Mouse (Mus musculus) large intestine, adult 2 months (tissue): ENCODE data around the gene Ccl26. TPM values are rescaled to one million over a fixed set of nuclear protein-coding genes. Genes with fewer than 3 reads are reported as not detected.
A peak's percentile ranks its signal among the peaks of the same experiment; 100 is the strongest.
"Not testable (repeated sequence)": the region's sequence is repeated elsewhere in the genome, so short reads cannot be mapped to it uniquely, and the experiment has no call there.

Experiments used
- DNase-seq: peaks from one replicate; pipeline ENCODE4 v3.0.0-alpha.2; 2012; ENCODE audit warnings: low read depth, low spot score
- WGBS: fragments of 180-500 bp; shearing (Covaris S2); methylation state at CpG from one replicate; pipeline ENCODE4 v1.1.7; 2018; 5-methylcytosine and 5-hydroxymethylcytosine counted together
- polyA plus RNA-seq: library from polyadenylated mRNA; depleted of rRNA; stranded (reverse); fragments of >200 nt; gene quantifications from 2 replicates; pipeline ENCODE4 v1.2.3, GENCODE M21; 2012; rRNA removed

Ccl26 gene
- not detected in 2 replicates for polyA plus RNA-seq

DNA sequence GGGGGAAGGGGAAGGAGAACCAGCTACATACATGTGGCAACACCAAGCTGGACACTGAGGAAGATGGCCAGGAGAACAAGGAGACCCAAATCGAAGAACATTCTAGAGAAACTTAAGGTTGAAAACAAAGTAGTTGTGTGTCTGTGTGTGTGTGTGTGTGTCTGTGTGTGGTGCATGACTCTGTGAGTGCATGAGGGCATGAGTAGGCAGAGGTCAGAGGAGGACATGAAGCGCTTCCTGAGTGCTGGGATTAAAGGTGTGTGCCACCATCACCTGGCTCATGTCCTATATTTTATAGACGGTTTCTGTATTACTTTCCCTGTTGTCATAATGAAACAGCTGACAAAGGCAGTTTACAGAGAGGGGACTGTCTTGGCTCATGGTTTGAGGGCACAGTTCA lies at the start of gene Ccl26:
Ccl26 (minus strand) TSS at position 101 of the 400 bp plus-strand sequence.
- DNase-seq, result peak; percentile 38
- WGBS, result 43% methylated on average over 3 of the region's 3 CpGs

- no peak for DNase-seq
- WGBS, result 22% methylated on average over 4 of the region's 4 CpGs
These were observed 46.4 kb upstream of the Ccl26 start for GRCm38 (mm10) chr5:135609794-135610193.

DNA sequence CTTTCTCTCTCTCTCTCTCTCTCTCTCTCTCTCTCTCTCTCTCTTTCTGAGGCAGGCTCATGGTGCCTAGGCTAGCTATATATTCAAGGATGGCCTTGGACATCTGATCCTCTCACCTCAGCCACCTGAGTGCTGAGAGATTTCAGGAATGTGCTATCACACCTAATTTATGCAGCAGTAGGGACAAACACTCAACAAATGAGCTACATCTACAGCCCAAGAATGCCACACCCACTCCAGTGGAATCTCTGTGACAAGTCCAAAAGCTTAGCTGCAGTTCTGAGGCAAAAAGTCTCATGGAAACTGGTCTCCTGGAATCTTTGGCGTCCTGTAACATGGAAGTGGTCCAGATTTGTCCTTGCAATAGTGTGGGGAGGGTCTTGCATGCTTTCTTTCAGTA lies 44.2 kb upstream of the Ccl26 start:
- DNase-seq, result no peak
- WGBS, result 58% methylated on average over 1 of the region's 1 CpGs

DNA sequence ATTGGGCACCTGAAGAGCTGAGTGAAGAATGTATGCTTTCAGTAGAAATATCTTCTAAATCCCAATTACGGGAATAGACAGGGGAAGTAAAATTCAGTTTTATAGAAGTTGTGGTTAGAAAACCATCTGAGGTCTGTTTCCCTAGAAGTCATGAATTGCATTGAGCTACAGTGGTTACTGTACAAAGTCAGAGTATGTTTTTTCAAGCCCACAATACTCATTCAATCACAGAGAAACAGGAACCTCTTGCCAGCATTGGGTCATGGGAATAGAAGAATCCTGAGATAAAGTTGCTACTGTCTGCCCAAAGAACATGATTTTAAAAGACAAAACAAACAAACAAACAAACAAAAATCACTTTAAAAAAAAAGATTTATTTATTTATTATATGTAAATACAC lies 43.3 kb upstream of the Ccl26 start:
- no CpG with 5 or more reads among the region's 1 CpGs for WGBS
- DNase-seq, result not testable (repeated sequence)

GRCm38 (mm10) chr5:135604643-135605042 lies 41.3 kb upstream of the Ccl26 start:
- no CpG with 5 or more reads among the region's 1 CpGs for WGBS

DNA sequence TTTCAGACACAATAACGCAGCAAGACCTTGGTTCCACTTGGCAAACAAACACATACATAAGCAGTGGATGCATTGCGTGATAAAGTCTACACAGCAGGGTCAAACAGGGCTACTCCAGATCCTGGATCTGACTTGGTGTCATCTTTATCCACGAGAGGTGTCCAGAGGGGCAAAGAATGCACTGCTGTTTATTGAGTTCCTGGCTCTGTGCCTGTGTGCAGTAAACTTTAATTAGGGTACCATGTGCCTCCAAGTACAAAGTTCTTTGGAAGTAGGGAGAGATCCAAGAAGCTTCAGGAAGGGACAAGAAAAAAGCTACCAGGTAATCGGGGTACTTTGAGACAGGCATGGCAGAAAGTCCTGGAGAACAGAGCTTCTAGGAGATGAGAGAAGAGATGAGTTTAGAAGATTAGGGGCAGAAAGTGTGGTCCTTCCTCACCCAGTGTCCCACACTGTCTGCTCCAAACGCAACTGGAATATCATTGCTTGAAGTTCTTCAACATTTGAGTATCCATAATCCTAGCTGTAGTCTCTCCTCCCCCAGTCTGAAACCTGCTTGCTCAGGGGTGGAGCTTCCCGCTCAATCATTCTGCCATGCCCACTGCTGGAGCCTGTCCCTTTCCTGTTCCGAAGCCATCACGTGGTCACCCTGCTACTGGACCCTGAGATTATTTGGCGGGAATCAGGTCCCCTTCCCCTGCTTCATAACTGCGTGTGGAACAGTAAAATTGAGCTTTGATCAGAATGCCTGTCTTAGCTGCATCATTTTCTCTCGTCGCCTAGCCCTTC lies 26.8 kb upstream of the Ccl26 start:
- 35% methylated on average over 12 of the region's 12 CpGs for WGBS
- DNase-seq, result peak; percentile 88

More at GRCm38 (mm10) chr5:135604643-135605042, 41.3 kb upstream of the Ccl26 start:
- DNase-seq, result not testable (repeated sequence)

- no peak for DNase-seq
- 44% methylated on average over 4 of the region's 4 CpGs for WGBS
These were observed 24.4 kb upstream of the Ccl26 start for GRCm38 (mm10) chr5:135587764-135588163.

- no peak for DNase-seq
- 86% methylated on average over 8 of the region's 8 CpGs for WGBS
These were observed 22.3 kb upstream of the Ccl26 start for GRCm38 (mm10) chr5:135585691-135586090.

DNA sequence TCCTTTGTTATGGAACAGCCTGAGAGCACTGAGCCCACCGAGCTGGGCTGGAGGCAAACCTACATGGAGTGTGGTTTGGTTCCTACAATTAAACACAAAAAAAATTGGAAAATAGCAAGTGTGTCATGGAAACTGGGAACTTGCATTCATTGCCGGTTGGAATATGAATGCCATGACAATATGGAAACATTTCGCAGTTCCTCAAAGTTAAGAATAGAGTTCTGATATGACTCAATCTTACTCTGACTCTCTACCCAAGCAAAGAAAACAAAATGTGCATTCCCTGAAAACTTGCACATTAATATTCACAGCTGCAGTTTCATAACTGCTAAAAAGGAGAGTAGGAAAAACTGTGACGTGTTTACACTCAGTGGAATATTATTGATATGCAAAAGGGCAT lies 19.0 kb upstream of the Ccl26 start:
- 75% methylated on average over 4 of the region's 4 CpGs for WGBS

GRCm38 (mm10) chr5:135579331-135579751 lies 16.0 kb upstream of the Ccl26 start:
- no peak for DNase-seq
- 88% methylated on average over 10 of the region's 10 CpGs for WGBS

More for the DNA sequence above, 19.0 kb upstream of the Ccl26 start:
- no peak for DNase-seq

GRCm38 (mm10) chr5:135576055-135576454 lies 12.7 kb upstream of the Ccl26 start:
- DNase-seq, result no peak
- WGBS, result 68% methylated on average over 4 of the region's 4 CpGs

DNA sequence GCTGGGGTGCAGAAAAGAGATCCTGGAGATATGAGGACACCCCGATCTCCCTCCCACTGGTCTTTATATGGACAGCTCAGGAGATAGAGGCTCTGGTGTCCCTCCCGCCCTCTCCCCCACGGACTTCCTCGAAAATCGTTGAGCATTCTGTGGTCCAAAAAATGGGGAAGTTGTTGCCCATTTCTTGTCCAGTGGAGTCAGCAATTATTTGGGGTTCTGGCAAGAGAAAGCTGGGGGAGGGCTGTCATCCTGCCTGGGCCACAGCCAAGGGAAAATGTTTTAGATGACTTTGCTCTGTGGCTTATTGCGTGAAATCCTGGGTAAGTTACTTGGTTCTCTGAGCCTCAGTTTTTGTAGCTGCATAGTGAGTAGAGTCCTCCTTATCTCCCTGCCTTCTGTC lies 9.6 kb upstream of the Ccl26 start, which contains the start of gene Ccl24:
Ccl24 (minus strand) TSS at position 44 of the 400 bp plus-strand sequence.
- DNase-seq, result no peak
- 66% methylated on average over 6 of the region's 6 CpGs for WGBS

- no peak for DNase-seq
- 61% methylated on average over 6 of the region's 6 CpGs for WGBS
These were observed 5.3 kb upstream of the Ccl26 start for GRCm38 (mm10) chr5:135568698-135569097.

GRCm38 (mm10) chr5:135567556-135568265 lies 4.3 kb upstream of the Ccl26 start:
- no peak for DNase-seq
- 75% methylated on average over 6 of the region's 6 CpGs for WGBS

DNA sequence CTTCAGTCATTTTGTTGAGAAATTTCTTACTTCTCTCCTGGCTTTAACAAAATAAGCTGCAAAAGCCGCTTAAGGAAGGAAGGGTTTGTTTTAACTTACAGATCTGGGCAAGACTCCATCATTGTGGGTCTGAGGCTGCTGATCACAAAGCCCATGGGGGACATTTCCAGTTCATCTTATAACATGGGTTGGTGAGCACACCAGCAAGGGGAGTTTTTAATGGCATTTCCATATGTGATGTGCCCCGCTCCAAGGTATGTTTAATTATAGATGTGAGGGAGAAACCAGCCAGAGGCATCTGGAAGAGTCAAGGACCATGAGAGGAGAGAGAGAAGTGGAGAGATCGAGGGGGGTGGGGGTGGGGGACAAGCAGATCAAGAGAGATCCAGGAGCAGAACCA lies 5.7 kb downstream of the Ccl26 start:
- WGBS, result 70% methylated on average over 3 of the region's 3 CpGs
- DNase-seq, result no peak

DNA sequence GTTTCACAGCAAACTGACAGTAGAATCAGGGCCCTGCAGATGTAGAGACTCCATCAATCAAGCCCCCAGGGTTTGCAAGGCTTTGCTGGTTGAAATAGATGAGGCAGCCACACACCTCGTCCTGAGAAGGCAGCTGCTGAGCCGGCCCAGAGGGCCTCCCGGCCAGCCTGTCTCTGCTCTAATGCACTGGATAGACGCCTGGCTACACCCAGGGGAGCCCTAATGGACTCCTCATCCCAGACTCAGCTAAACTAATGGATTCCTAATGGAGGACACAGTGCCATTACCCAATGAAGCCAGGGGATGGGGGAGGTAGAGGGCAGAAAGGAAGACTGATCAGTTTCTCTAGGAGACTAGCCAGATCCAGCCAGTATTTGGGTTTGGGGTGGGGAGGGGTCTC lies 6.3 kb downstream of the Ccl26 start:
- WGBS, result 40% methylated on average over 4 of the region's 4 CpGs
- no peak for DNase-seq

- no peak for DNase-seq
- WGBS, result 70% methylated on average over 4 of the region's 4 CpGs
These were observed 7.1 kb downstream of the Ccl26 start for GRCm38 (mm10) chr5:135556259-135556658.

GRCm38 (mm10) chr5:135551591-135551990 lies 11.8 kb downstream of the Ccl26 start:
- DNase-seq, result no peak
- 65% methylated on average over 3 of the region's 3 CpGs for WGBS

- WGBS, result 24% methylated on average over 3 of the region's 3 CpGs
- no peak for DNase-seq
These were observed 12.5 kb downstream of the Ccl26 start for GRCm38 (mm10) chr5:135550910-135551309.

GRCm38 (mm10) chr5:135547990-135548389 lies 15.4 kb downstream of the Ccl26 start:
- 27% methylated on average over 2 of the region's 2 CpGs for WGBS
- DNase-seq, result no peak
